Mouse (Mus musculus) small intestine, adult 2 months (tissue): ENCODE results near the gene Sema3c.

Experiments used
- CTCF ChIP-seq: fragments of 200-500 bp; IDR thresholded peaks from 2 replicates; pipeline ENCODE4 v1.5.1; 2012; ENCODE audit warnings: low read depth, mild to moderate bottlenecking, control low read depth, inconsistent platforms, low read length, moderate library complexity, mixed read lengths; ENCODE audit not compliant: insufficient replicate concordance, insufficient read length; ENCODE audit errors: extremely low read depth
- POLR2A ChIP-seq: fragments of 200-500 bp; IDR thresholded peaks from 2 replicates; pipeline ENCODE4 v1.6.1; 2012; ENCODE audit warnings: low read depth, mild to moderate bottlenecking, control low read depth, inconsistent platforms, low read length, moderate library complexity

DNA sequence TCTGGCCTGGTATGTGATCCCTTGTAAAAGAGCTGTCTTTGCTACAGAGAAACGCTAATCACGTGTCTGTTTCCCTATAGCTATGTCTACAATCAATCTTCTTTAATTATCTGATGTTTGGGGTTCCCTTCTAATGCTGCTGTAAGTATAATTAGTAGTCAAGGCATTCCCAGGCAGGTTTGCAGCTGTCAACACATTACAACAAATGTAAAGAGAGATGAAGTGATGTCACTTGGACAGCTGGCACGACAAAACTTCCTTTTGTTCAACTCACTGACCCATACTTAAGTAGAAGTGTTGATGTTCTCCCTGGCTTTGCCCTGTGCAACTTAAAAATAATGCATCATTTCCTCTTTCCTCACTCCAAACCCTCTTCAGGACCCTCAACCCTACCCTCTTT lies 22.4 kb upstream of the Sema3c start:
- TF ChIP-seq CTCF (no peak), POLR2A (no peak)
